Mouse (Mus musculus) heart, adult 2 months (tissue): Measurements from ENCODE around the gene Htr1d. TPM values are rescaled to one million over a fixed set of nuclear protein-coding genes. Genes with fewer than 3 reads are reported as not detected.

Source experiments
- DNase-seq, 2 experiments: peaks; one replicate each; pipeline ENCODE4 v3.0.0; 2021
- H3K27ac ChIP-seq: fragments of 200-600 bp; 2 replicates; pipeline ENCODE4 v1.8.1; 2022
- H3K27me3 ChIP-seq: fragments of 200-500 bp; 2 replicates; pipeline ENCODE4 v1.6.1; 2012; ENCODE audit warnings: mild to moderate bottlenecking, low read length, inconsistent platforms, mixed read lengths; ENCODE audit not compliant: control insufficient read depth, insufficient read depth
- H3K36me3 ChIP-seq: fragments of 200-500 bp; 2 replicates; pipeline ENCODE4 v1.6.1; 2012; ENCODE audit warnings: low read length, inconsistent platforms; ENCODE audit not compliant: control insufficient read depth, insufficient read depth
- H3K4me1 ChIP-seq: fragments of 200-500 bp; 2 replicates; pipeline ENCODE4 v1.6.1; 2011; ENCODE audit warnings: low read length; ENCODE audit not compliant: control insufficient read depth, insufficient read depth
- H3K4me3 ChIP-seq: fragments of 200-600 bp; 2 replicates; pipeline ENCODE4 v1.8.1; 2022
- H3K79me2 ChIP-seq: fragments of 200-500 bp; replicated peaks from 2 replicates; pipeline ENCODE4 v1.6.1; 2012; ENCODE audit warnings: mild to moderate bottlenecking, inconsistent platforms, low read length, moderate library complexity, mixed read lengths; ENCODE audit not compliant: control insufficient read depth, insufficient read depth
- H3K9ac ChIP-seq: fragments of 200-500 bp; 2 replicates; pipeline ENCODE4 v1.6.1; 2012; ENCODE audit warnings: low read depth, mild to moderate bottlenecking, control low read depth, inconsistent platforms, low read length, mixed read lengths
- CTCF ChIP-seq: fragments of 200-600 bp; IDR thresholded peaks from 2 replicates; pipeline ENCODE4 v1.8.1; 2022; ENCODE audit warnings: antibody characterized with exemption, mild to moderate bottlenecking, moderate library complexity
- EP300 ChIP-seq: fragments of 200-500 bp; IDR thresholded peaks from 2 replicates; pipeline ENCODE4 v1.6.1; 2011; ENCODE audit warnings: low read depth, low read length, control low read depth; ENCODE audit not compliant: insufficient read depth
- POLR2A ChIP-seq: fragments of 200-500 bp; IDR thresholded peaks from 2 replicates; pipeline ENCODE4 v1.6.1; 2011; ENCODE audit warnings: mild to moderate bottlenecking, low read depth, low read length, control low read depth; ENCODE audit not compliant: insufficient read depth
- WGBS: fragments of 180-500 bp; shearing (Covaris S2); methylation state at CpG from one replicate; pipeline ENCODE4 v1.1.7; 2018; 5-methylcytosine and 5-hydroxymethylcytosine counted together
- intact Hi-C: fragments of 180-260 bp; cut with DNase I; formaldehyde crosslinking; loops from one replicate; pipeline ENCODE4 v1.15.1; 2025
- long read RNA-seq: library from polyadenylated mRNA; stranded (forward); transcript quantifications from one replicate; pipeline ENCODE4 v2.0.0, GENCODE M21; 2021
- polyA plus RNA-seq: library from polyadenylated mRNA; depleted of rRNA; stranded (reverse); fragments of >200 nt; gene quantifications from 2 replicates; pipeline ENCODE4 v1.2.3, GENCODE M21; 2012; rRNA removed
- total RNA-seq, 2 experiments: library from RNA; stranded (reverse); gene quantifications; 2 replicates each; pipeline ENCODE4 v1.2.3; 2021

Htr1d gene
- not detected for total RNA-seq
- 0.04 and 0.09 TPM in 2 replicates for polyA plus RNA-seq
- long read RNA-seq: 0 reads

DNA sequence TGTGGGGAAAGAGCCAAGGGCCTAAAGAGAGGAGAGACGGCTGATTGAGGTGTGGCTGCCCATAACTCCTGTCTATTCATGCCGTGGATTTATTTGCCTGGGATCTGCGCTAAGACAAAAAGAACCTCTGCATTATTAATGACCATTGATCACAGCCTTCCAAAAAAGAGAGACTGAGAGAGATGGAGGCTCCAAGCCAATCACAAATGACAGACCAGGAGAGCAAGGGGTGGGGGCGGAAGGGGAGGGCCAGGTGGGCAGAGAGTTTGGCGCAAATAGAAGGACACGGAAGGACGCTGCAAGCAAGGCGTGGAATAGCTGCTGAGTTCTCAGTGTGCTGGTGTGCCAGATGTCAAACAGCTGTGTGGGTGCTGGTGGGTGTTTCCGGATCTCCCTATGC, at the start of gene Htr1d:
Gene Htr1d (plus strand): TSS at position 301 of the 400 bp plus-strand sequence.
- Histone ChIP-seq H3K4me3 (peak within 1 kb of the TSS; percentile 41), H3K9ac (no peak within 1 kb of the TSS), H3K27ac (no peak within 1 kb of the TSS), H3K36me3 (no peaks in the 10 kb centered on the region), H3K27me3 (peaks cover 9% of the 10 kb centered on the region), H3K79me2 (no peaks in the 10 kb centered on the region), H3K4me1 (no peaks in the 10 kb centered on the region)
- no peak for DNase-seq
- TF ChIP-seq CTCF (no peak), POLR2A (no peak), EP300 (no peak)
- intact Hi-C loops: no loop called here
- 82% methylated on average over 9 of the region's 9 CpGs for WGBS

DNA sequence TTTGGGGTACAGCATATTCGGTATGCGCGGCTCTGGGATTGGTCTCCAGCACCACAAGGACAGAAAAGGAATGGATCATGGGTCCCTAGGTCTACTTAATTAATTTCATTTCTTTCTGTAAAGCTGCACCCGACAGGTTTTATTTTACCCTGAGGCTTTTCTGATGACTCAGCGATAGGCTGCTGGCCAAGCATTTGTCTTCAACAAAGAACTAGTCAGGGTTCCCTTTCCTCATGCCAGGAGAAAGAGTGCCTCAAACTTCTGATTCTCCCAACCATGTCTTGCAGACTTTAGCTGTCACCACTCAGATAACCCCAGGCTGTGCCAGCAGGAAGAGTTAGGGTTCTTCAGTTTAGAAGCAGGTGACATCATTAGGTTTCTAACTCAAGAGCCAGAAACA, 46.3 kb upstream of the Htr1d start:
- 76% methylated on average over 5 of the region's 5 CpGs for WGBS
- intact Hi-C loops: no loop called here

DNA sequence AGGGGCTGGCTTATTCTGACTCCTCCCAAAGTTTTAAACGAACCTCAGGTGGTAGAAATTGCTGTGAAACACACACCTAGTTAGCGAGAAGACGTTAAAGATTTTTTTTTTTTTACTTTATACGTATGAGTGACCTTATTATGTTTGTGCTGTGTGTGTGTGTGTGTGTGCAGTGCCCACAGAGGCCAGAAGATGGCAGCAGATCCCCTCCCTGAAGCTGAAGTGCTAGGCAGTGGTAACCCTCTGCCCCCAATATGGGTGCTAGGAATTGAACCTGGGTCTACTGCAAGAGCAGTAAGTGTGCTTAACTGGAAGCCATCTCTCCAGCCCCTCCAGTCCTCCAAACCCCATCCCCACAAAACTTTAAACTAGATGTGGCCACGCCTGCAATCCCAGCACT, 40.3 kb upstream of the Htr1d start:
- Histone ChIP-seq H3K79me2 (no peaks in the 10 kb centered on the region), H3K36me3 (no peaks in the 10 kb centered on the region), H3K27me3 (no peaks in the 10 kb centered on the region), H3K4me3 (no peak overlapping the region), H3K9ac (no peak overlapping the region), H3K4me1 (no peaks in the 10 kb centered on the region), H3K27ac (no peak overlapping the region)
- intact Hi-C loops: no loop called here
- no peak for DNase-seq
- WGBS: 84% methylated on average over 5 of the region's 5 CpGs
- TF ChIP-seq CTCF (peak; percentile 24; the same call in 1 of the 2 replicates), EP300 (no peak)

More for the DNA sequence above, 46.3 kb upstream of the Htr1d start:
- no peak overlapping the region for H3K9ac ChIP-seq
- TF ChIP-seq POLR2A (no peak), EP300 (no peak), CTCF (no peak)
- DNase-seq: no peak
- H3K27me3 ChIP-seq: no peaks in the 10 kb centered on the region
- H3K36me3 ChIP-seq: no peaks in the 10 kb centered on the region
- no peaks in the 10 kb centered on the region for H3K79me2 ChIP-seq
- no peak overlapping the region for H3K27ac ChIP-seq
- no peak overlapping the region for H3K4me3 ChIP-seq
- H3K4me1 ChIP-seq: no peaks in the 10 kb centered on the region

DNA sequence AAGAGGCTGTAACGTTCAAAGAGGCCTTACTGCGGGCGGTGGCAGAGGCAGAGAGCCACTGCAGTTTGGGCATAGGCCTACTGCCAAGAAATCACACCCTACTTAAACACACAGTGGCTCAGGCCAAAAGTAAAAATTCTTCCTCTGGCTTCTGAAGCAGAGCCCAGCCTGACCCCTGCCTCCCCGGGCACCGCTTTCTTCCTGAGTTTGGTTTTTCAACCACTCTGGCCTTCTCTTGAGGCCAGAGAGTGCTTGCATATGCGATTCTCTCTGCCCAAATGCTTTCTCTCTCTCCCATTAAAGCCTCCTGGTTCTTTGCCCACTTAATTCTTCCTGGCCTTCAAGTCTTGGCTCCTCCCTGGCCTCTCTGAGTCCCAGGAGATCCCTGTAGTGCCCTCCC, 39.5 kb upstream of the Htr1d start:
- WGBS: 53% methylated on average over 6 of the region's 6 CpGs
- Histone ChIP-seq H3K4me3 (no peak overlapping the region), H3K79me2 (no peaks in the 10 kb centered on the region), H3K9ac (no peak overlapping the region), H3K4me1 (no peaks in the 10 kb centered on the region), H3K36me3 (no peaks in the 10 kb centered on the region), H3K27me3 (no peaks in the 10 kb centered on the region), H3K27ac (no peak overlapping the region)
- intact Hi-C loops: no loop called here
- no peak for TF ChIP-seq EP300
- no peak for TF ChIP-seq POLR2A
- no peak for TF ChIP-seq CTCF
- no peak for DNase-seq

DNA sequence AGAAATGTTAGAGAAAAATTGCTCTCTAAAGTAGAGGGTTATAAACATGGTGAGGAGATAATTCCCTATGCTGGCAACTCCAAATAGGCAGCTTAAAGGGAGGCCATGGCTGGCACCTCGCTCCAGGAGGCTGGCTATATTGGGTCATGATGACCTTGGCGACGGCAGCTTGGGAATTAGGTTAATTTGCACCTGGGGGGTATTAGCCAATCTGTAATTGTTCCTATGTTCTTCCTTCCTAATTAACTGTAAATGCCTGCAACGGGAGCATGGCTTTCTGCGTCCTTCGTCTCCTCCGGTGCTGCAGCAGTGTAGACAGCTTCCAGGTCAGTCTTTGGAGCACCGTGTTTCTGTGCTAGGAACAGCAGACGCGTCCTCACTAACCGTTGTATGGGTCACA, 36.1 kb upstream of the Htr1d start:
- Histone ChIP-seq H3K36me3 (no peaks in the 10 kb centered on the region), H3K27ac (no peak overlapping the region), H3K27me3 (no peaks in the 10 kb centered on the region), H3K9ac (no peak overlapping the region), H3K4me3 (no peak overlapping the region), H3K79me2 (no peaks in the 10 kb centered on the region), H3K4me1 (no peaks in the 10 kb centered on the region)
- intact Hi-C loops: no loop called here
- WGBS: 53% methylated on average over 11 of the region's 11 CpGs
- no peak for TF ChIP-seq EP300
- TF ChIP-seq POLR2A: no peak
- TF ChIP-seq CTCF: no peak
- DNase-seq: no peak

DNA sequence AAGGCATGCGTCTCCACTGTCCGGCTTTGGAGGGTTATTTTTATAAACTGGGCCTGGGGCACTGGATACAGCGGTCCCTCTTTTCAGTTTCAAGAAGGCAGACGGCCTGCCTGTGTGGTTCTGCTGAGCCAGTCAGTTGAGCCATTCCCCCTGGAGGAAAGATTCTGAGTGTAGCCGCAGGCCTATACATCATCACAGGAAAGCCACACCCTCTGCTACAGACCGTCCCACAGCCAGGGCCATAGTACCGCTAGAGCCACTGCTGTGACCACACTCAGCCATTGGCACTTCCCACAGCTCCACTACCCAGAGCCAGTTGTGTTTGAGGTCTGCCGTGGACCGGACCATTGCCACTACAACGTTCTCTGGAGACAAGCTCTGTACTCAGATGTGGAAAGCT, 21.5 kb upstream of the Htr1d start:
- Histone ChIP-seq H3K27ac (no peak overlapping the region), H3K79me2 (no peaks in the 10 kb centered on the region), H3K4me1 (no peaks in the 10 kb centered on the region), H3K36me3 (no peaks in the 10 kb centered on the region), H3K9ac (no peak overlapping the region), H3K27me3 (no peaks in the 10 kb centered on the region), H3K4me3 (no peak overlapping the region)
- WGBS: 72% methylated on average over 10 of the region's 10 CpGs
- TF ChIP-seq EP300 (no peak), CTCF (no peak), POLR2A (no peak)
- DNase-seq: no peak
- intact Hi-C loops: no loop called here

DNA sequence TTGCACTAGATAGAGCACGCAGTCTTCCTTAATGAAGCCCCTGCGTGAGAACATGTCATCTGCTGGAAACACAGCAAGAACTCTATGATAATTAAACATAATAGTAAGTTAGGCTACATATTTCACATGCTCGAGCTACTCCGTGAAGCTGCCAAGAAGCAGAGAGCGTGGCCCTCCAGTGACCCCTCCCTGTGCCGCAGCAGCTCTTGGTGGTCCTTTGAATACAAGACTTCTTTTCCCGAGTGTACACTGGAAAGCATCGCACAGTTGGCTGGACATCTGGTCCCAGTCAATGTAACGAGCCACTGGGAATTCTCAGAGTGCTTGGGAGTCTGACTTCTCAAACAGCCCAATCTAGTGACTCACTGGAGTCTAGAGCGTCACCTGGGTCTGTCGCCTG, 15.5 kb upstream of the Htr1d start:
- 63% methylated on average over 11 of the region's 11 CpGs for WGBS

More for the DNA sequence above, 15.5 kb upstream of the Htr1d start:
- no peak overlapping the region for H3K4me3 ChIP-seq
- no peak overlapping the region for H3K9ac ChIP-seq
- no peak for TF ChIP-seq EP300
- no peak for TF ChIP-seq POLR2A
- TF ChIP-seq CTCF: no peak
- intact Hi-C loops: no loop called here
- H3K36me3 ChIP-seq: no peaks in the 10 kb centered on the region
- H3K79me2 ChIP-seq: no peaks in the 10 kb centered on the region
- H3K27ac ChIP-seq: no peak overlapping the region
- no peaks in the 10 kb centered on the region for H3K27me3 ChIP-seq
- H3K4me1 ChIP-seq: no peaks in the 10 kb centered on the region
- DNase-seq: no peak
